Mouse (Mus musculus) MEL (cell line): ENCODE measurements around the gene Mccc1. TPM values are rescaled to one million over a fixed set of nuclear protein-coding genes. Genes with fewer than 3 reads are reported as not detected.
A peak's percentile ranks its signal among the peaks of the same experiment; 100 is the strongest.

Source experiments
- DNase-seq: peaks from one replicate; pipeline ENCODE4 v3.0.0; 2011; ENCODE audit warnings: low read depth, low spot score
- H3K27ac ChIP-seq: 2 replicates; pipeline ENCODE4 v1.5.1; 2012; ENCODE audit warnings: low read depth, mild to moderate bottlenecking, control low read depth, low read length, moderate library complexity; ENCODE audit not compliant: control insufficient read depth
- H3K27me3 ChIP-seq, 2 experiments: fragments of 150-350 bp in 1 of 2; sonication (generic) in 1 of 2; 2 replicates each; pipeline ENCODE4 v1.6.1; 2012; ENCODE audit warnings: low read length in 2 of 2, mild to moderate bottlenecking in 2 of 2, improper control_type of control experiment in 1 of 2, moderate library complexity in 1 of 2; ENCODE audit not compliant: insufficient read depth in 2 of 2, control insufficient read depth in 1 of 2
- H3K36me3 ChIP-seq, 2 experiments: 2 replicates each; pipeline ENCODE4 v1.6.1; 2012 to 2014; ENCODE audit warnings: low read length in 2 of 2, improper control_type of control experiment in 1 of 2, inconsistent platforms in 1 of 2, mild to moderate bottlenecking in 1 of 2; ENCODE audit not compliant: insufficient read depth in 2 of 2, control insufficient read depth in 1 of 2
- H3K4me1 ChIP-seq, 2 experiments: fragments of 150-350 bp in 1 of 2; sonication (generic) in 1 of 2; 2 replicates each; pipeline ENCODE4 v1.6.1; 2012; ENCODE audit warnings: low read length in 2 of 2, improper control_type of control experiment in 1 of 2, mild to moderate bottlenecking in 1 of 2; ENCODE audit not compliant: insufficient read depth in 2 of 2, control insufficient read depth in 1 of 2
- H3K4me3 ChIP-seq, 2 experiments: fragments of 150-350 bp in 1 of 2; sonication (generic) in 1 of 2; 2 replicates each; pipeline ENCODE4 v1.5.1; 2012; ENCODE audit warnings: low read depth in 2 of 2, low read length in 2 of 2, mild to moderate bottlenecking in 2 of 2, moderate library complexity in 2 of 2, control low read depth in 1 of 2, improper control_type of control experiment in 1 of 2; ENCODE audit not compliant: control insufficient read depth in 1 of 2, insufficient read depth in 1 of 2
- H3K79me2 ChIP-seq: 2 replicates; pipeline ENCODE4 v1.6.1; 2012; ENCODE audit warnings: mild to moderate bottlenecking, low read length, moderate library complexity; ENCODE audit not compliant: control insufficient read depth, poor library complexity, insufficient read depth
- H3K9ac ChIP-seq: 2 replicates; pipeline ENCODE4 v1.6.1; 2012; ENCODE audit warnings: low read depth, mild to moderate bottlenecking, control low read depth, low read length, moderate library complexity; ENCODE audit not compliant: control insufficient read depth, poor library complexity, severe bottlenecking
- H3K9me3 ChIP-seq: fragments of 150-350 bp; sonication (generic); replicated peaks from 2 replicates; pipeline ENCODE4 v1.6.1; 2012; ENCODE audit warnings: mild to moderate bottlenecking, low read length, improper control_type of control experiment, moderate library complexity; ENCODE audit not compliant: insufficient read depth
- CHD1 ChIP-seq: IDR thresholded peaks from 2 replicates; pipeline ENCODE4 v1.6.1; 2012; ENCODE audit warnings: low read depth, mild to moderate bottlenecking, inconsistent platforms, low read length, improper control_type of control experiment
- E2F4 ChIP-seq: IDR thresholded peaks from 2 replicates; pipeline ENCODE4 v1.6.1; 2011; ENCODE audit warnings: low read depth, low read length, improper control_type of control experiment, borderline replicate concordance
- EP300 ChIP-seq, 2 experiments: IDR thresholded peaks; 2 replicates each; pipeline ENCODE4 v1.6.1; 2011; ENCODE audit warnings: improper control_type of control experiment in 2 of 2, low read length in 2 of 2, low read depth in 1 of 2, mild to moderate bottlenecking in 1 of 2
- ETS1 ChIP-seq: IDR thresholded peaks from 2 replicates; pipeline ENCODE4 v1.6.1; 2012; ENCODE audit warnings: low read depth, mild to moderate bottlenecking, inconsistent platforms, low read length, improper control_type of control experiment, moderate library complexity
- GATA1 ChIP-seq: IDR thresholded peaks from 2 replicates; pipeline ENCODE4 v1.6.1; 2011; ENCODE audit warnings: low read depth, low read length, improper control_type of control experiment
- HCFC1 ChIP-seq: IDR thresholded peaks from 2 replicates; pipeline ENCODE4 v1.6.1; 2012; ENCODE audit warnings: low read depth, mild to moderate bottlenecking, inconsistent platforms, low read length, improper control_type of control experiment, moderate library complexity
- MAFK ChIP-seq: IDR thresholded peaks from 2 replicates; pipeline ENCODE4 v1.6.1; 2011; ENCODE audit warnings: low read depth, mild to moderate bottlenecking, low read length, improper control_type of control experiment, borderline replicate concordance
- NELFE ChIP-seq: IDR thresholded peaks from 2 replicates; pipeline ENCODE4 v1.6.1; 2011; ENCODE audit warnings: low read depth, low read length, improper control_type of control experiment
- NRF1 ChIP-seq: IDR thresholded peaks from 2 replicates; pipeline ENCODE4 v1.6.1; 2014; ENCODE audit warnings: low read depth, mild to moderate bottlenecking, inconsistent platforms, low read length, improper control_type of control experiment, moderate library complexity; ENCODE audit not compliant: poor library complexity, insufficient read depth, severe bottlenecking
- POLR2A ChIP-seq, 2 experiments: IDR thresholded peaks; 2 replicates each; pipeline ENCODE4 v1.6.1; 2011 to 2012; ENCODE audit warnings: low read length in 2 of 2, mild to moderate bottlenecking in 2 of 2, control low read depth in 1 of 2, improper control_type of control experiment in 1 of 2, low read depth in 1 of 2, moderate library complexity in 1 of 2; ENCODE audit not compliant: control insufficient read depth in 1 of 2, insufficient read depth in 1 of 2, poor library complexity in 1 of 2
- POLR2AphosphoS5 ChIP-seq: IDR thresholded peaks from 2 replicates; pipeline ENCODE4 v1.6.1; 2012; ENCODE audit warnings: low read depth, borderline replicate concordance, mild to moderate bottlenecking, inconsistent platforms, low read length, moderate library complexity, mixed read lengths
- RAD21 ChIP-seq: IDR thresholded peaks from 2 replicates; pipeline ENCODE4 v1.6.1; 2011; ENCODE audit warnings: mild to moderate bottlenecking, low read depth, low read length, improper control_type of control experiment
- RCOR1 ChIP-seq: IDR thresholded peaks from 2 replicates; pipeline ENCODE4 v1.6.1; 2012; ENCODE audit warnings: low read depth, mild to moderate bottlenecking, inconsistent platforms, low read length, improper control_type of control experiment
- SIN3A ChIP-seq: IDR thresholded peaks from 2 replicates; pipeline ENCODE4 v1.6.1; 2012; ENCODE audit warnings: low read length, improper control_type of control experiment, inconsistent platforms
- SMC3 ChIP-seq: IDR thresholded peaks from 2 replicates; pipeline ENCODE4 v1.6.1; 2011; ENCODE audit warnings: low read depth, low read length, improper control_type of control experiment
- TCF12 ChIP-seq: IDR thresholded peaks from 2 replicates; pipeline ENCODE4 v1.6.1; 2014; ENCODE audit warnings: low read depth, mild to moderate bottlenecking, inconsistent platforms, low read length, improper control_type of control experiment, moderate library complexity
- ZC3H11A ChIP-seq: IDR thresholded peaks from 2 replicates; pipeline ENCODE4 v1.6.1; 2012; ENCODE audit warnings: low read depth, mild to moderate bottlenecking, inconsistent platforms, low read length, improper control_type of control experiment
- ZKSCAN1 ChIP-seq: IDR thresholded peaks from 2 replicates; pipeline ENCODE4 v1.6.1; 2012; ENCODE audit warnings: low read depth, mild to moderate bottlenecking, inconsistent platforms, low read length, improper control_type of control experiment, moderate library complexity
- ZMIZ1 ChIP-seq: IDR thresholded peaks from 2 replicates; pipeline ENCODE4 v1.6.1; 2012; ENCODE audit warnings: low read depth, mild to moderate bottlenecking, inconsistent platforms, low read length, improper control_type of control experiment, moderate library complexity
- polyA plus RNA-seq, 2 experiments: library from polyadenylated mRNA; stranded (reverse) in 1 of 2; unstranded in 1 of 2; fragments of >175 nt in 1 of 2; fragments of >200 nt in 1 of 2; gene quantifications; 2 replicates each; pipeline versions ENCODE4 v1.2.1 to v1.2.4; 2012; ENCODE audit warnings: low replicate concordance in 2 of 2, low read depth in 1 of 2; ENCODE audit not compliant: insufficient read length in 2 of 2, insufficient read depth in 1 of 2, missing spikeins in 1 of 2
- total RNA-seq: library from RNA; depleted of rRNA; stranded (reverse); fragments of 300-350 nt; gene quantifications from 2 replicates; pipeline ENCODE4 v1.2.3, GENCODE M21; 2012

Gene Mccc1
- total and polyA plus RNA-seq, 3 experiments, result 4.0 to 14.7 TPM; not detected in 1

GRCm38 (mm10) chr3:35929406-35929805, 71.1 kb downstream of the Mccc1 start:
- peak; percentile 51 for DNase-seq
- H3K27ac ChIP-seq, result no peak overlapping the region
- TF ChIP-seq MAFK (no peak), ZMIZ1 (no peak), E2F4 (no peak), NELFE (no peak), CHD1 (no peak; the same call in 1 of the 2 replicates), NRF1 (no peak), ZKSCAN1 (no peak), RCOR1 (0 out of 2 replicates have a peak, but pooled peaks have one; percentile 28), RAD21 (no peak), TCF12 (no peak), GATA1 (0 out of 2 replicates have a peak, but pooled peaks have one; percentile 6), EP300 (IDR thresholded peaks at IDR 0.05; ENCODE audit: low read depth in 1 of 2, low read length in 2 of 2) (peak in 1 of 2 experiments; percentile 7; a peak in 1 of 4 replicates), HCFC1 (no peak), SIN3A (0 out of 2 replicates have a peak, but pooled peaks have one; percentile 17)
- no peak overlapping the region for H3K9ac ChIP-seq
- H3K9me3 ChIP-seq, result no peaks in the 10 kb centered on the region
- H3K27me3 ChIP-seq, result no peaks in the 10 kb centered on the region
- H3K4me1 ChIP-seq, result peaks cover 12 to 13% of the 10 kb centered on the region in 2 experiments
- H3K36me3 ChIP-seq, result peaks cover 0 to 33% of the 10 kb centered on the region in 2 experiments; a peak in 2 of 4 replicates
- peak overlapping the region in 1 of 2 experiments; percentile 3; a peak in 1 of 4 replicates for H3K4me3 ChIP-seq
- H3K79me2 ChIP-seq, result peaks cover 67% of the 10 kb centered on the region

- H3K9ac ChIP-seq, result no peak overlapping the region
- no peak overlapping the region for H3K4me3 ChIP-seq
- H3K4me1 ChIP-seq, result peaks cover 25 to 27% of the 10 kb centered on the region in 2 experiments
- no peaks in the 10 kb centered on the region for H3K27me3 ChIP-seq
- TF ChIP-seq TCF12 (no peak), NRF1 (no peak), POLR2A (IDR thresholded peaks at IDR 0.05; ENCODE audit: control insufficient read depth in 1 of 2, insufficient read depth in 1 of 2, low read depth in 1 of 2, low read length in 2 of 2, poor library complexity in 1 of 2) (no peak), SMC3 (no peak), ZC3H11A (no peak), HCFC1 (no peak), ZKSCAN1 (no peak), ETS1 (no peak), ZMIZ1 (no peak), POLR2AphosphoS5 (no peak)
- peaks cover 0 to 42% of the 10 kb centered on the region in 2 experiments; a peak in 2 of 4 replicates for H3K36me3 ChIP-seq
- no peak for DNase-seq
- H3K27ac ChIP-seq, result no peak overlapping the region
- no peaks in the 10 kb centered on the region for H3K9me3 ChIP-seq
- peaks cover 53% of the 10 kb centered on the region for H3K79me2 ChIP-seq
Observed at GRCm38 (mm10) chr3:35925852-35926251, 74.6 kb downstream of the Mccc1 start.
